Mouse (Mus musculus) embryonic facial prominence, embryonic 15.5 days (tissue): Measurements from ENCODE around the gene Diaph3. TPM values are rescaled to one million over a fixed set of nuclear protein-coding genes. Genes with fewer than 3 reads are reported as not detected.

ENCODE experiments used
- ATAC-seq: fragments of 200-750 bp; cut with Nextera tagmentation; 2 replicates; pipeline ENCODE4 v1.8.0; 2017; ENCODE audit warnings: low read depth, moderate TSS enrichment; ENCODE audit not compliant: insufficient number of reproducible peaks, low FRiP score, low TSS enrichment
- H3K27ac ChIP-seq: fragments of 300-500 bp; sonication (generic); replicated peaks from 2 replicates; pipeline ENCODE4 v1.5.1; 2015; ENCODE audit warnings: mild to moderate bottlenecking, inconsistent platforms
- H3K27me3 ChIP-seq: fragments of 300-500 bp; sonication (generic); 2 replicates; pipeline ENCODE4 v1.6.1; 2015; ENCODE audit warnings: inconsistent platforms
- H3K36me3 ChIP-seq: fragments of 300-500 bp; sonication (generic); 2 replicates; pipeline ENCODE4 v1.6.1; 2015; ENCODE audit warnings: mild to moderate bottlenecking, inconsistent platforms
- H3K4me1 ChIP-seq: fragments of 300-500 bp; sonication (generic); 2 replicates; pipeline ENCODE4 v1.6.1; 2015; ENCODE audit warnings: inconsistent platforms
- H3K4me2 ChIP-seq: fragments of 300-500 bp; sonication (generic); replicated peaks from 2 replicates; pipeline ENCODE4 v1.6.1; 2015; ENCODE audit warnings: mild to moderate bottlenecking, inconsistent platforms
- H3K4me3 ChIP-seq: fragments of 300-500 bp; sonication (generic); replicated peaks from 2 replicates; pipeline ENCODE4 v1.5.1; 2015; ENCODE audit warnings: mild to moderate bottlenecking, inconsistent platforms
- H3K9ac ChIP-seq: fragments of 300-500 bp; sonication (generic); 2 replicates; pipeline ENCODE4 v1.6.1; 2015; ENCODE audit warnings: inconsistent platforms
- H3K9me3 ChIP-seq: fragments of 300-500 bp; sonication (generic); replicated peaks from 2 replicates; pipeline ENCODE4 v1.6.1; 2016; ENCODE audit warnings: inconsistent platforms
- WGBS: fragments of 180-500 bp; shearing (Covaris S2); methylation state at CpG from one replicate; pipeline ENCODE4 v1.1.7; 2015; 5-methylcytosine and 5-hydroxymethylcytosine counted together
- polyA plus RNA-seq: library from polyadenylated mRNA; unstranded; fragments of >200 nt; fragmentation: Nextera tagmentation; extraction: Ambion mirVana; gene quantifications from 2 replicates; pipeline ENCODE4 v1.2.1, GENCODE M21; 2015

Diaph3 gene
- polyA plus RNA-seq, 1 experiment from 2014 or later: 10.0 TPM

GRCm38 (mm10) chr14:86844075-86844474 is 297.0 kb downstream of the Diaph3 start:
- Histone ChIP-seq H3K4me3 (no peak overlapping the region), H3K4me2 (no peak overlapping the region), H3K4me1 (no peaks in the 10 kb centered on the region), H3K9me3 (no peaks in the 10 kb centered on the region), H3K36me3 (no peaks in the 10 kb centered on the region), H3K9ac (no peak overlapping the region), H3K27ac (no peak overlapping the region), H3K27me3 (no peaks in the 10 kb centered on the region)
- no peak for ATAC-seq
- WGBS: 77% methylated on average over 3 of the region's 3 CpGs

- Histone ChIP-seq H3K4me2 (no peak overlapping the region), H3K9ac (no peak overlapping the region), H3K27me3 (no peaks in the 10 kb centered on the region), H3K9me3 (no peaks in the 10 kb centered on the region), H3K4me1 (no peaks in the 10 kb centered on the region), H3K27ac (no peak overlapping the region), H3K4me3 (no peak overlapping the region), H3K36me3 (no peaks in the 10 kb centered on the region)
- no peak for ATAC-seq
- WGBS: 71% methylated on average over 2 of the region's 2 CpGs
Measured at GRCm38 (mm10) chr14:86837642-86838041, 303.4 kb downstream of the Diaph3 start.

DNA sequence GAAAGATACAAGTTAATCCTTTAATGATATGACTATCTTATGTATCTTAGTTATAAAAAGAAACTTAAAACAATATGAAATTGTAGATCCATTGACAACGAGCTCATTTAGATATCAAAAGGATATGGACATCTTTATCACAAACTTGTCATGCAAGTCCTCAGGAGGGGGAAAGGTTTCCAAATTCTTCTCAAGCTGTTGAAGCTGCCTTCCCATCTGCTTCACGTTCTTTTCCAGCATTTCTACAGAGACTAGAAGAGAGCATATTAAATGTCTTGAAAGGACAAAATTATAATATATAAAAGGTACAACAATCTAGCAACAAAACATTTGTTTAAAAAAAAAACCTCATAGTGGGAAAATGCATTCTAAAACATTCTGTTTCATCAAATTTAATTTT is 306.2 kb downstream of the Diaph3 start:
- H3K27me3 ChIP-seq: no peaks in the 10 kb centered on the region
- H3K4me1 ChIP-seq: no peaks in the 10 kb centered on the region
- no peak for ATAC-seq
- no peak overlapping the region for H3K4me3 ChIP-seq
- WGBS: 80% methylated on average over 2 of the region's 2 CpGs
- H3K27ac ChIP-seq: no peak overlapping the region
- no peaks in the 10 kb centered on the region for H3K36me3 ChIP-seq
- H3K9me3 ChIP-seq: no peaks in the 10 kb centered on the region
- H3K9ac ChIP-seq: no peak overlapping the region
- H3K4me2 ChIP-seq: no peak overlapping the region

GRCm38 (mm10) chr14:86834269-86834668 is 306.8 kb downstream of the Diaph3 start:
- Histone ChIP-seq H3K4me2 (no peak overlapping the region), H3K9me3 (no peaks in the 10 kb centered on the region)
- no peak for ATAC-seq

DNA sequence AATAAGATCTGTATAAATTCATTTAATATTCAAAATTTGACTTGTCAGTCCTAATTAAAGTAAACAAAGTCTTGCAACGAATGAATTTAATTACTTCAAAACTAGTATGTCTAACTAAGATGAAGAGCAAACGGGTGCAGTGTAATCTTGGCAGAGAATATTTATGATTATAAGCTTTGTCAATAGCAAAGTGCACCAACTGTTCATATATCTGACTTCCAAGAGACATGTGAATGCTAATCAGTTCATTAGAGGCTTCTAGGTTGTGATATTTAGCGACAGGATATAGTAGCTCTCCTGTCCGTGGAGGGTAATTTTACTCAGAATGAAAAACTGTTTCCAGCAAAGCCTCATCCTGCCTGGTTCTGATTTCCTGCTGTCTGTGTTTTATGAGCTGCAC is 308.0 kb downstream of the Diaph3 start:
- 69% methylated on average over 4 of the region's 4 CpGs for WGBS
- no peak overlapping the region for H3K9ac ChIP-seq
- ATAC-seq: no peak
- no peaks in the 10 kb centered on the region for H3K4me1 ChIP-seq
- H3K36me3 ChIP-seq: no peaks in the 10 kb centered on the region
- no peaks in the 10 kb centered on the region for H3K9me3 ChIP-seq
- H3K27me3 ChIP-seq: no peaks in the 10 kb centered on the region
- no peak overlapping the region for H3K27ac ChIP-seq
- no peak overlapping the region for H3K4me3 ChIP-seq
- H3K4me2 ChIP-seq: no peak overlapping the region

More at GRCm38 (mm10) chr14:86834269-86834668, 306.8 kb downstream of the Diaph3 start:
- Histone ChIP-seq H3K36me3 (no peaks in the 10 kb centered on the region), H3K27ac (no peak overlapping the region), H3K9ac (no peak overlapping the region), H3K4me1 (no peaks in the 10 kb centered on the region), H3K4me3 (no peak overlapping the region), H3K27me3 (no peaks in the 10 kb centered on the region)
- WGBS: 94% methylated on average over 6 of the region's 6 CpGs

DNA sequence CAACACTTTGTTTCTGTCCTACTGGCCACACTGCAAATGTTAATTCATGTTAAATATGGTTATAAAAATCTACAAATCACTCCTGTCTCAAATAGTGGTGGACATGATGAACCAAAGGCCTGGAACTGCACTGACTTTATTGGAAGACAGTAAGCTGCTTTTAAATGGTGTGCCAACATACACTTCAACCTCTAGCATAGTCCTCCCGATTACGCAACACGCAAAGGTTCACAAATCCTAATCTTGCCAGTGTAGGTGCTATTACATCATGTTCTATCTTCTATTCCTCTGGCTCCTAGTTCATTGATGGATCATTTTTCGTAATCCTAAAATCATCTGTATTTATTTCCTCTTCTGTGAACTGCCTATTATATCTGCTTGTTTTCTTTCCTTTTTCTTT is 324.8 kb downstream of the Diaph3 start:
- no peak for ATAC-seq

GRCm38 (mm10) chr14:86788880-86789641 is 352.0 kb downstream of the Diaph3 start:
- WGBS: 73% methylated on average over 6 of the region's 6 CpGs
- H3K4me2 ChIP-seq: no peak overlapping the region

More for the DNA sequence above, 324.8 kb downstream of the Diaph3 start:
- Histone ChIP-seq H3K9ac (no peak overlapping the region), H3K4me3 (no peak overlapping the region), H3K9me3 (no peaks in the 10 kb centered on the region), H3K4me1 (no peaks in the 10 kb centered on the region), H3K4me2 (no peak overlapping the region), H3K27me3 (no peaks in the 10 kb centered on the region), H3K36me3 (no peaks in the 10 kb centered on the region), H3K27ac (no peak overlapping the region)
- 92% methylated on average over 4 of the region's 4 CpGs for WGBS

GRCm38 (mm10) chr14:86786866-86787265 is 354.2 kb downstream of the Diaph3 start:
- H3K4me2 ChIP-seq: no peak overlapping the region
- H3K4me1 ChIP-seq: no peaks in the 10 kb centered on the region
- no peaks in the 10 kb centered on the region for H3K36me3 ChIP-seq
- no peak overlapping the region for H3K4me3 ChIP-seq
- H3K9ac ChIP-seq: no peak overlapping the region
- no peak overlapping the region for H3K27ac ChIP-seq
- WGBS: 16% methylated on average over 8 of the region's 8 CpGs
- no peak for ATAC-seq
- no peaks in the 10 kb centered on the region for H3K27me3 ChIP-seq
- H3K9me3 ChIP-seq: no peaks in the 10 kb centered on the region

More at GRCm38 (mm10) chr14:86788880-86789641, 352.0 kb downstream of the Diaph3 start:
- Histone ChIP-seq H3K27ac (no peak overlapping the region), H3K36me3 (no peaks in the 10 kb centered on the region), H3K27me3 (no peaks in the 10 kb centered on the region), H3K9ac (no peak overlapping the region), H3K4me1 (no peaks in the 10 kb centered on the region), H3K9me3 (no peaks in the 10 kb centered on the region), H3K4me3 (no peak overlapping the region)
- ATAC-seq: no peak

DNA sequence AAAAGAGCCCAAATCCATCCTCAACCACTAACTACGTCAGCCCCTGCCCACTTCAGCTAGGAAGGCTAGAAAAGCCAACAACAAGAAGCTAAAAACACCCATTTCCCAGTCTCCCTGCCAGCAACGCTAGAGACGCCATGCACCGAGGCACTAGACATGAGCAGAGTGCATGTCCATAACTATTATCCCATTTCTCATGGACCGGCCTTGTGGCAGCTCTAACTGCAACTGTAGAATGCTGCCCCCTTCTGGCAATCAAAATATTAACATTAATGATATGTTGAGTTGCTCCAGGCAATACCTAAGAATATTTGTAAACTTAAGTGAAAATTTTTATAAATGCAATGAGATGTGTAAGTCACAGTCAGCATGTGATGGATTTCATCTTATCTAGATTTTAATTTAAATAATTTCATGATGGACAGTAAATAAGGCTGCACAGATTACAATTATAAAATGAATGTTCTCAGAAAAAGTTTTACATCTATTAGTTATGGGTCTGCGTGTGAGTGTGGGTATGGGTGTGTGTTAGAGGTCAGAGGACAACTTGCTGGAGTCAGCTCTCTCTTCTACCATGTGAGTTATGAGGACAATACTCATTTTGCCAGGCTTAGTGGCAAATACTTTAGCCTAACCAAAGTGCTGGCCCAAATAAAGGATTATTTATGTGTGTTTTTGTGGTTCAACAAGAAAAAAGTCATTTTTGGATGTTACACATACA is 359.3 kb downstream of the Diaph3 start:
- WGBS: 59% methylated on average over 6 of the region's 6 CpGs
- Histone ChIP-seq H3K36me3 (no peaks in the 10 kb centered on the region), H3K4me3 (no peak overlapping the region), H3K4me1 (no peaks in the 10 kb centered on the region), H3K4me2 (no peak overlapping the region), H3K9me3 (no peaks in the 10 kb centered on the region), H3K27me3 (no peaks in the 10 kb centered on the region), H3K9ac (no peak overlapping the region), H3K27ac (no peak overlapping the region)
- ATAC-seq: no peak

DNA sequence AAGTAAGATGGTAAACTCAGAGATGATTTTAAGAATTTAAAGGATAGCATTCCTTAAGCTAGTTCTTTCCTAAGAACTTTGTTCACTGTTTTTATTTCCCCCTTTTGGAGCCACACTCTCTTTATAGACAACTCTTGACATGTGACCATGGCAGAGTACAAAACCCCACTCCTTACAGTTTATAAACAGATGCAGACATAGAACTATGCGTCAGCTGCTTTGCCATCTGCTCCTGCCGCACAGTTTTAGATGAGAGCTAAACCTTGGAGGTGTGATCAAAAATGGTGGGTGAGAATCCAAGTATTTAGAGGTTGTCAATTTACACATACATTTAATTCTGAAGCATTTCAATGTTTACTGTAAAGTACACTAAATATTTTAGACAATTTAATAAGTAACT is 367.7 kb downstream of the Diaph3 start:
- Histone ChIP-seq H3K9ac (no peak overlapping the region), H3K4me2 (no peak overlapping the region), H3K36me3 (no peaks in the 10 kb centered on the region), H3K27me3 (no peaks in the 10 kb centered on the region), H3K4me1 (no peaks in the 10 kb centered on the region), H3K27ac (no peak overlapping the region), H3K4me3 (no peak overlapping the region), H3K9me3 (no peaks in the 10 kb centered on the region)
- 60% methylated on average over 2 of the region's 2 CpGs for WGBS
- no peak for ATAC-seq

DNA sequence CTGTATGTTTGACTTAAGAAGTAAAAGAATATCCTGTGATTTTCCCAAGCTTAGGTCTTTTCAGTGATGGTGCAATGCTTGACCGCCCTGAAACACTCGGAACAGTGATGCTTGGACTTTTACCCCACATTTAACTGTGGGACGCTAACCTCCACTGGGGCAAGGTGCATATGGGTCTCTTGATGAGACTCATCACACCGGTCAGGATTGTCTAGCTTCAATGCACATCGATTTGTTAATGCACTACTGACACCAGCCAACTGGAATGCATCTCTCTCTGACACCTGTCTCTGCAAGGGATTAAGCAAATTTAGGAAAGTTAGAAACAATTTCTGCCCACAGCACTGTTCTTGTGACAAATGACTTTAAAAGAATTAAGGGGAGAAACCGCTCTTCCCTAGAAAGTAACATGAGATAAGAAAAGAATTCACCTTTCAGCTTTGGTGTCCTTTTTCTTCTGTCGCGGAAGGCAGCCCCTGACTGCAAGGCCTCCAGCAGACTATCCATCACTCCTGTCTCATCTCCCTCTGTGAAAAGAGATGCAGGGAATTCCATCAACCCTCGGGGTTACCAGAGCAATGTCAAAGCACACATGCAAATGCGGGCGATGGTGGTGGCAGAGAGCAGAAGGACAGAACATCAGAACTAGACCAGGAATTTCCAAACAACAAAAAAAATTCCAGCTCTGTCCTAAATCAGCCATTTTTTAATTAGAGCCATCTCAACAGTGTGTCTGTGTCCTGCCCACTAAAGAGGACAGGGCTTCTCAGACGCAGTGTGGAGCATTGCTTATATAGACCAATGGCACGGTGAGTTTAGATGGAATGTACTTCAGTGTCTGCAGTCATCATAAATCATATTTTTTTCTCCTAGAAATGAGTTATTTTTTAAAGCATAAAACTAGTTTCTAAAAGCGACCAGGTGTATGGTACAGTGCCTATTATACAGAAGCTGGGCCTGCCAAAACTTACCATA is 368.6 kb downstream of the Diaph3 start:
- Histone ChIP-seq H3K4me2 (no peak overlapping the region), H3K36me3 (no peaks in the 10 kb centered on the region), H3K27ac (no peak overlapping the region), H3K27me3 (no peaks in the 10 kb centered on the region), H3K9ac (no peak overlapping the region), H3K4me3 (no peak overlapping the region), H3K9me3 (no peaks in the 10 kb centered on the region), H3K4me1 (no peaks in the 10 kb centered on the region)
- ATAC-seq: no peak
- WGBS: 75% methylated on average over 14 of the region's 14 CpGs
